Mouse (Mus musculus) midbrain, embryonic 16.5 days (tissue): ENCODE measurements around the gene Pygb. TPM values are rescaled to one million over a fixed set of nuclear protein-coding genes. Genes with fewer than 3 reads are reported as not detected.

ENCODE experiments used
- ATAC-seq: fragments of 200-750 bp; cut with Nextera tagmentation; 2 replicates; pipeline ENCODE4 v1.8.0; 2017; ENCODE audit warnings: moderate TSS enrichment
- H3K27ac ChIP-seq: fragments of 300-500 bp; sonication (generic); 2 replicates; pipeline ENCODE4 v1.5.1; 2014; ENCODE audit warnings: mild to moderate bottlenecking, low read length, mixed read lengths
- H3K27me3 ChIP-seq: fragments of 300-500 bp; sonication (generic); 2 replicates; pipeline ENCODE4 v1.6.1; 2014; ENCODE audit warnings: low read depth, low read length, mixed read lengths; ENCODE audit not compliant: control insufficient read depth, insufficient read depth
- H3K36me3 ChIP-seq: fragments of 300-500 bp; sonication (generic); 2 replicates; pipeline ENCODE4 v1.6.1; 2014; ENCODE audit warnings: mild to moderate bottlenecking, low read length, moderate library complexity, mixed read lengths; ENCODE audit not compliant: control insufficient read depth, insufficient read depth
- H3K4me1 ChIP-seq: fragments of 300-500 bp; sonication (generic); 2 replicates; pipeline ENCODE4 v1.6.1; 2014; ENCODE audit warnings: mild to moderate bottlenecking, low read length, mixed read lengths; ENCODE audit not compliant: control insufficient read depth, insufficient read depth
- H3K4me2 ChIP-seq: fragments of 300-500 bp; sonication (generic); 2 replicates; pipeline ENCODE4 v1.6.1; 2014; ENCODE audit warnings: mild to moderate bottlenecking, low read length, mixed read lengths
- H3K4me3 ChIP-seq: fragments of 300-500 bp; sonication (generic); 2 replicates; pipeline ENCODE4 v1.5.1; 2014; ENCODE audit warnings: low read depth, mild to moderate bottlenecking, low read length, moderate library complexity, mixed read lengths
- H3K9ac ChIP-seq: fragments of 300-500 bp; sonication (generic); 2 replicates; pipeline ENCODE4 v1.6.1; 2014; ENCODE audit warnings: low read depth, low read length, mixed read lengths
- H3K9me3 ChIP-seq: fragments of 300-500 bp; sonication (generic); replicated peaks from 2 replicates; pipeline ENCODE4 v1.6.1; 2014; ENCODE audit warnings: mild to moderate bottlenecking, low read length, mixed read lengths; ENCODE audit not compliant: control insufficient read depth, poor library complexity, severe bottlenecking
- WGBS: fragments of 180-500 bp; shearing (Covaris S2); extraction: QIAGEN DNeasy Blood & Tissue Kit; methylation state at CpG from one replicate; pipeline ENCODE4 v1.1.7; 2014; 5-methylcytosine and 5-hydroxymethylcytosine counted together
- polyA plus RNA-seq: library from polyadenylated mRNA; unstranded; fragments of >200 nt; fragmentation: Nextera tagmentation; extraction: Ambion mirVana; gene quantifications from 2 replicates; pipeline ENCODE4 v1.2.1, GENCODE M21; 2015

The Pygb gene
- polyA plus RNA-seq, 1 experiment from 2014 or later: 133 TPM

- Histone ChIP-seq H3K4me1 (no peaks in the 10 kb centered on the region), H3K36me3 (peaks cover 43% of the 10 kb centered on the region), H3K9ac (no peak overlapping the region), H3K4me2 (no peak overlapping the region), H3K9me3 (no peaks in the 10 kb centered on the region), H3K27me3 (no peaks in the 10 kb centered on the region), H3K4me3 (no peak overlapping the region), H3K27ac (no peak overlapping the region)
- WGBS: 94% methylated on average over 2 of the region's 2 CpGs
- no peak for ATAC-seq
These were observed 43.5 kb downstream of the Pygb start for GRCm38 (mm10) chr2:150830011-150830410.

- WGBS: 82% methylated on average over 3 of the region's 3 CpGs
These were observed 44.4 kb downstream of the Pygb start for GRCm38 (mm10) chr2:150830911-150831441.

GRCm38 (mm10) chr2:150832029-150832428 lies 45.5 kb downstream of the Pygb start:
- Histone ChIP-seq H3K9me3 (no peaks in the 10 kb centered on the region), H3K4me1 (no peaks in the 10 kb centered on the region), H3K4me3 (no peak overlapping the region), H3K27me3 (no peaks in the 10 kb centered on the region), H3K9ac (no peak overlapping the region), H3K4me2 (no peak overlapping the region), H3K36me3 (peaks cover 38% of the 10 kb centered on the region), H3K27ac (no peak overlapping the region)
- WGBS: 93% methylated on average over 7 of the region's 7 CpGs
- no peak for ATAC-seq

More at GRCm38 (mm10) chr2:150830911-150831441, 44.4 kb downstream of the Pygb start:
- Histone ChIP-seq H3K27me3 (no peaks in the 10 kb centered on the region), H3K27ac (no peak overlapping the region), H3K4me1 (no peaks in the 10 kb centered on the region), H3K36me3 (peaks cover 44% of the 10 kb centered on the region), H3K9me3 (no peaks in the 10 kb centered on the region), H3K4me3 (no peak overlapping the region), H3K9ac (no peak overlapping the region), H3K4me2 (no peak overlapping the region)
- ATAC-seq: no peak

GRCm38 (mm10) chr2:150834616-150835015 lies 48.1 kb downstream of the Pygb start:
- Histone ChIP-seq H3K36me3 (peaks cover 31% of the 10 kb centered on the region), H3K4me1 (no peaks in the 10 kb centered on the region), H3K9ac (no peak overlapping the region), H3K27me3 (no peaks in the 10 kb centered on the region), H3K27ac (no peak overlapping the region), H3K4me2 (no peak overlapping the region), H3K4me3 (no peak overlapping the region), H3K9me3 (no peaks in the 10 kb centered on the region)
- no peak for ATAC-seq
- 91% methylated on average over 7 of the region's 7 CpGs for WGBS

GRCm38 (mm10) chr2:150835975-150836374 lies 49.4 kb downstream of the Pygb start:
- 94% methylated on average over 4 of the region's 4 CpGs for WGBS
- peaks cover 19% of the 10 kb centered on the region for H3K36me3 ChIP-seq
- no peaks in the 10 kb centered on the region for H3K27me3 ChIP-seq
- no peaks in the 10 kb centered on the region for H3K9me3 ChIP-seq
- no peak overlapping the region for H3K9ac ChIP-seq
- H3K4me1 ChIP-seq: no peaks in the 10 kb centered on the region
- no peak overlapping the region for H3K27ac ChIP-seq
- H3K4me3 ChIP-seq: no peak overlapping the region
- ATAC-seq: no peak
- H3K4me2 ChIP-seq: no peak overlapping the region

DNA sequence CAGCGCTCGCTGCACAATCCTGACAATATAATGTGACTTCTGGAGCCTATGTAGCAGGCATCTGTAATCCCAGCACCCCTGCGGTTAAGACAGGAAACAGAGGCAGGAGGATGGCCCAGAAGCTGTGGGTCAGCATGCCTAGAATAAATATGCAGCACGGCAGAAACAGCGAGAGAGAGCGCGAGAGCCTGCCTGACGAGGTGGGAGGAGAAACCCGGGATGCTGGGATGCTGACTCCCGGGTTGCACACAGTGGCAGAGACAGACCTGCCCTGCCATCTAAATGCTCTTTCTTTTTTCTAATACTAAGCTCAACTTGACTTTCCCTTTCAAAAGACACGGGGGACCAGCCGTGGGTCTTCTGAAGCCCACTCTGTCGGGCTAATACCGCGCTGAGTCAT lies 50.4 kb downstream of the Pygb start:
- H3K27ac ChIP-seq: no peak overlapping the region
- no peak for ATAC-seq
- peaks cover 10% of the 10 kb centered on the region; the same call in 1 of the 2 replicates for H3K36me3 ChIP-seq
- WGBS: 73% methylated on average over 15 of the region's 15 CpGs
- no peak overlapping the region for H3K4me3 ChIP-seq
- H3K27me3 ChIP-seq: no peaks in the 10 kb centered on the region
- H3K4me2 ChIP-seq: no peak overlapping the region
- no peaks in the 10 kb centered on the region for H3K4me1 ChIP-seq
- no peaks in the 10 kb centered on the region for H3K9me3 ChIP-seq
- H3K9ac ChIP-seq: no peak overlapping the region

- Histone ChIP-seq H3K9ac (no peak overlapping the region), H3K36me3 (peaks cover 9% of the 10 kb centered on the region; the same call in 1 of the 2 replicates), H3K27me3 (no peaks in the 10 kb centered on the region), H3K4me3 (no peak overlapping the region), H3K9me3 (no peaks in the 10 kb centered on the region), H3K4me2 (no peak overlapping the region), H3K4me1 (no peaks in the 10 kb centered on the region), H3K27ac (no peak overlapping the region)
- WGBS: 98% methylated on average over 3 of the region's 3 CpGs
- no peak for ATAC-seq
These were observed 51.2 kb downstream of the Pygb start for GRCm38 (mm10) chr2:150837781-150838180.

- Histone ChIP-seq H3K9me3 (no peaks in the 10 kb centered on the region), H3K4me2 (no peak overlapping the region), H3K9ac (no peak overlapping the region), H3K4me3 (no peak overlapping the region), H3K27me3 (no peaks in the 10 kb centered on the region), H3K4me1 (no peaks in the 10 kb centered on the region), H3K27ac (no peak overlapping the region), H3K36me3 (peaks cover 6% of the 10 kb centered on the region; the same call in 1 of the 2 replicates)
- ATAC-seq: no peak
- WGBS: 89% methylated on average over 12 of the region's 12 CpGs
These were observed 53.3 kb downstream of the Pygb start for GRCm38 (mm10) chr2:150839686-150840471.

GRCm38 (mm10) chr2:150841109-150841508 lies 54.6 kb downstream of the Pygb start:
- no peak overlapping the region for H3K4me3 ChIP-seq
- no peak overlapping the region for H3K9ac ChIP-seq
- H3K4me2 ChIP-seq: no peak overlapping the region
- no peak overlapping the region for H3K27ac ChIP-seq
- H3K27me3 ChIP-seq: no peaks in the 10 kb centered on the region
- ATAC-seq: no peak
- H3K4me1 ChIP-seq: no peaks in the 10 kb centered on the region
- 72% methylated on average over 11 of the region's 11 CpGs for WGBS
- H3K9me3 ChIP-seq: no peaks in the 10 kb centered on the region
- H3K36me3 ChIP-seq: peaks cover 4% of the 10 kb centered on the region; the same call in 1 of the 2 replicates
